In the genomic region with DNA sequence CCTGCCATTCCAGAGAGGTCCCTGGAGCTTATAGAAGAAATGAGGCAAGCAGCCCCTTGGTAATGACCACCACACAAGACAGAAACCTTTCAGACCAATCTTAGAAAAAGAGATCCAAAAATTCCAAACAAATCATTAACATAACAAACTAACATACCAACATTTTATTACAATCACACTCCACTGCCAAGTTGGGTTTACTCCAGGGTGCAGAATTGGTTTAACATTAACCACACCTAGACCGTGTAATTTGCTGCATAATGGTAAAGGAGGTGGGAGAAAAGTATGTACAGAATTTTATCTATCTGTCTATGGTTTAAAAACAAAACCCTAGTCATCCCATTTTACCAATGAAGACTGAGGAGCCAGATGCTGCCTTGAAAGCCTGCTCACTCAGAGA, we compare ENCODE assay signal across 15 mouse cellular contexts.
"Had no signal": no experiment of that assay in that cellular context is flagged by ENCODE, and none has a peak within 500 bp of the region (broad histone marks: within the 10 kb centered on the region; RNA-seq: fewer than 3 reads in every experiment).

No protein-coding gene starts in this region.

- ATAC-seq: lung, postnatal 0 days; midbrain, embryonic 13.5 days; midbrain, embryonic 15.5 days had no signal

- H3K27me3 ChIP-seq: lung, embryonic 15.5 days; megakaryocyte, embryonic 14.5 days; neural tube, embryonic 12.5 days; stomach, embryonic 15.5 days had no signal

- H3K4me2 ChIP-seq: lung, embryonic 15.5 days; midbrain, embryonic 11.5 days; midbrain, embryonic 13.5 days; midbrain, embryonic 15.5 days; neural tube, embryonic 12.5 days; stomach, embryonic 15.5 days had no signal

- H3K9me3 ChIP-seq: lung, embryonic 15.5 days; megakaryocyte, embryonic 14.5 days; midbrain, embryonic 13.5 days; midbrain, embryonic 15.5 days; neural tube, embryonic 12.5 days; stomach, embryonic 15.5 days had no signal

- DNase-seq: lung, postnatal 14 days; right cerebral cortex, postnatal 14 days; thymus, adult 2 months; thymus, postnatal 25 days; thymus, postnatal 4 days had no signal

- H3K4me3 ChIP-seq: lung, embryonic 15.5 days; megakaryocyte, embryonic 14.5 days; midbrain, embryonic 13.5 days; midbrain, embryonic 15.5 days; neural tube, embryonic 12.5 days; stomach, embryonic 15.5 days had no signal

- H3K27ac ChIP-seq: lung, embryonic 15.5 days; macrophage; midbrain, embryonic 13.5 days; midbrain, embryonic 15.5 days; neural tube, embryonic 12.5 days; stomach, embryonic 15.5 days; stomach, postnatal 0 days had no signal

- H3K36me3 ChIP-seq: lung, embryonic 15.5 days; midbrain, embryonic 13.5 days; midbrain, embryonic 15.5 days; neural tube, embryonic 12.5 days; stomach, embryonic 15.5 days had no signal

- H3K9ac ChIP-seq: lung, embryonic 15.5 days; midbrain, embryonic 13.5 days; midbrain, embryonic 15.5 days; neural tube, embryonic 12.5 days; stomach, embryonic 15.5 days had no signal
